Mouse (Mus musculus): Measurements from ENCODE around the gene Cip2a.

DNA sequence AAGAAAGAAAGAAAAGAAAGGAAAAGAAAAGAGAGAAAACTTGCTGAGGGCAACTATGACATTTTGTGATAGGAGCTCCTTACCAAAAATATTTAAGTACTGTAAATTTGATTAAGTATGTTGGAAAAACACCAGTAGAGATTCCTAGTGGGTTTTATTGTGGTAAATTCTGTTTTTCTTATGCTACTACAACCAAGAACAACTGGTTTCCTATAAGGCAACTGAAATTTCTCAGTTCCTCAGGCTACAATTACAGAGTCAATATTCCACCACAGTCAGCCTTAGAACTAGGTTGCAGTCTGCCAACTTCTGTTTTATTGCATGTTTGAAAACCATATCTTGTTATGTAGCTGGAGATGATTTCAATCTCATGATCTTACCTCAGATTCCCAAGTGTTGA is 4.3 kb upstream of the Cip2a start:
- no peak for TF ChIP-seq CTCF (IDR thresholded peaks at IDR 0.05; ENCODE audit: extremely low read depth, insufficient read depth, low read length)
- TF ChIP-seq POLR2A (IDR thresholded peaks at IDR 0.05; ENCODE audit: extremely low read depth, insufficient read depth, low read length) = no peak

Measured in cortical plate, adult 2 months (tissue).